Mouse (Mus musculus) C2C12 (cell line): ENCODE data around the gene Creld1. TPM values are rescaled to one million over a fixed set of nuclear protein-coding genes. Genes with fewer than 3 reads are reported as not detected.
A peak's percentile ranks its signal among the peaks of the same experiment; 100 is the strongest.

Source experiments
- H3K27me3 ChIP-seq: one replicate; pipeline ENCODE4 v1.6.1; 2011; ENCODE audit not compliant: control insufficient read depth, insufficient read depth, insufficient read length
- H3K36me3 ChIP-seq: one replicate; pipeline ENCODE4 v1.6.1; 2011; ENCODE audit not compliant: control insufficient read depth, insufficient read depth
- H3K4me3 ChIP-seq: one replicate; pipeline ENCODE4 v1.5.1; 2011; ENCODE audit warnings: mild to moderate bottlenecking, control low read depth; ENCODE audit not compliant: poor library complexity, insufficient read depth, severe bottlenecking
- H3K79me2 ChIP-seq: one replicate; pipeline ENCODE4 v1.6.1; 2011; ENCODE audit not compliant: control insufficient read depth, insufficient read depth
- H3K79me3 ChIP-seq: one replicate; pipeline ENCODE4 v1.6.1; 2011; ENCODE audit warnings: low read depth, control low read depth
- H3ac ChIP-seq: one replicate; pipeline ENCODE3; 2011; ENCODE audit warnings: low read depth; ENCODE audit not compliant: control insufficient read depth, insufficient read length
- CEBPB ChIP-seq: IDR thresholded peaks from one replicate; pipeline ENCODE4 v1.6.1; 2011; ENCODE audit warnings: low read depth, mild to moderate bottlenecking, control low read depth, moderate library complexity
- CTCF ChIP-seq: IDR thresholded peaks from one replicate; pipeline ENCODE4 v1.5.1; 2011; ENCODE audit not compliant: control insufficient read depth, insufficient read depth, insufficient read length
- FOSL1 ChIP-seq: IDR thresholded peaks from one replicate; pipeline ENCODE4 v1.8.0; 2011; ENCODE audit warnings: mild to moderate bottlenecking, low read length; ENCODE audit not compliant: poor library complexity, insufficient read depth, severe bottlenecking
- MAX ChIP-seq: IDR thresholded peaks from one replicate; pipeline ENCODE4 v1.6.1; 2011; ENCODE audit warnings: mild to moderate bottlenecking, control low read depth
- MYOD1 ChIP-seq: IDR thresholded peaks from one replicate; pipeline ENCODE4 v1.6.1; 2011; ENCODE audit warnings: low read depth; ENCODE audit not compliant: control insufficient read depth, insufficient read length
- MYOG ChIP-seq: IDR thresholded peaks from one replicate; pipeline ENCODE4 v1.6.1; 2011; ENCODE audit not compliant: control insufficient read depth, insufficient read length; ENCODE audit errors: extremely low read depth
- USF1 ChIP-seq: IDR thresholded peaks from one replicate; pipeline ENCODE4 v1.6.1; 2011; ENCODE audit warnings: low read depth, mild to moderate bottlenecking, control low read depth, moderate library complexity
- polyA plus RNA-seq: library from polyadenylated mRNA; unstranded; fragments of >200 nt; fragmentation: generic; extraction: Trizol; gene quantifications from one replicate; pipeline ENCODE4 v1.2.1, GENCODE M21; 2012; ENCODE audit warnings: missing spikeins

Creld1 gene
- polyA plus RNA-seq, 1 experiment: 16.4 TPM

DNA sequence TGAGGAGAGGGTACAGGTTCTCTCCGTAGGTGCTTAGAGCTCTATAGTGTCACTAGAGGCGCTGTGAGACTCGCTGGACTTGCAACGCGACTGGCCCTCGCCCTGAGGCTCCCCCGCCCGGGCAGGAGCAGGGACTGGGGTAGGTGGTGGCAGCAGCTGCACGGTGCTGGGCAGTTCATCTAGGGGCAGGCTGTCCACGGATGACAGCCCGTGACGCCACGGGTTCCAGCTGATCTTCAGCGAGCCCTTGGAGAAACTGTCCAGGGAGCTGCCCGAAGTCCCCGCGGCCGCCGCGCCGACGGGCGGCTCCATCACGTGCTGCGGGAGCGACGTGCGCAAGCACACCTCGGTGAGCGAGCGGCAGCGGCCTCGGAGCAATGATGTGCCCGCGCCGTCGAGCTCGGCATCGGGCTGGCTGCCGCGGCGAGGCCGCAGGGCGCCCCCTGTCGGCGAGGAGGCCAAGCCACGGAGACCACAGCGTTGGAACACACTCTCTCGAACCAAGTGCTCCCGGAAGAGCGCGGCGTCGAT, 11.2 kb downstream of the Creld1 start:
- Histone ChIP-seq H3K79me3 (no peaks in the 10 kb centered on the region), H3K36me3 (peaks cover 6% of the 10 kb centered on the region), H3ac (no peak overlapping the region), H3K79me2 (no peaks in the 10 kb centered on the region), H3K27me3 (no peaks in the 10 kb centered on the region), H3K4me3 (no peak overlapping the region)
- TF ChIP-seq MYOG (no peak), CTCF (peak; percentile 37)

DNA sequence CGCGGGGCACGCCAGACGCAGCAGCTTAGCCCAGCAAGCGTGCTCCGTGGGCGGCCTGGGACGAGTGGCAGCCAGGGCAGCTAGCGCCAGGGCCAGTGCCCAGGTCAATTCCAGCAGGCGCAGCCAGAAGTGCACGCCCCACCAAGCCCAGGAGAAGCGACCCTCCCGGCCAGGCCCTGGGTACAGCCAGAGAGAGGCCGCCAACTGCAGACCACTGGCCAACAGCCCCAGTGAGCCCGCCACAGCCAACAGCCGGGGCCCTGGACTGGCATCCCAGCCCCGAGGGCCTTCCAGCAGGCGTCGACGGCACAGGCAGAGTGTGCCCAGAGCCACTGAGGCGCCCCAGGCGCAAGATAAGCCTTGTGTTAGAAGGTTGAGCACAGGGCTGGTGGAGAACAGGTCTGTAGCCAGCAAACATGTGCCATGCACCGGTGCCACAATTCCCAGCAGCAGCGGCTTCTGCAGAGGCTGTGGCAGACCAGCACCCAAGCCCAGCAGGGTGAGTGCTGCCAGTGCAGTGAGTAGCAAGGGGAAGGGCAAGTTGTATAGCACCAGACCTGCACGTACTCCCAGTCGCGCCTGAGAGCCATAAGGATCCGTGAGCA, 12.1 kb downstream of the Creld1 start:
- no peaks in the 10 kb centered on the region for H3K79me2 ChIP-seq
- TF ChIP-seq MAX: no peak
- no peak overlapping the region for H3K4me3 ChIP-seq
- no peaks in the 10 kb centered on the region for H3K79me3 ChIP-seq
- no peaks in the 10 kb centered on the region for H3K27me3 ChIP-seq
- peaks cover under 1% of the 10 kb centered on the region for H3K36me3 ChIP-seq
- H3ac ChIP-seq: no peak overlapping the region

DNA sequence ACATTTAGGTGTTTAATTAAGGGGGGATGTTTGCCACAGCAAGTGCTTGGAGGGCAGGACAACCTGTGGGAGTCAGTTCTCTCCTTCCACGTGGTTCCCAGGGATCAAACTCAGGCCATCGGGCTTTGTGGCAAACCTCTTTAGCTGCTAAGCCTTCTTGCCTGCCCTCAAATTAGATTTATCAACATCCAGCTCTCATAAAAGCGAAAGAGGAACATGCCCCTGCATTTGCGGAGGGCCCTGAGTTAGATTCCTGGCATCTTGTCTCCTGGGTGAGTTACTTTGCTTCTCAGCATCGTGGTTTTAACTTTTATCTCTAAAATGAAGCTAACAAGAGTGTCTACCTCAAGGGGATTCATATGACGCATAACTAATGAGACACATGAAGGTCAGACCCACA, 16.2 kb downstream of the Creld1 start:
- Histone ChIP-seq H3K79me3 (no peaks in the 10 kb centered on the region), H3ac (no peak overlapping the region), H3K27me3 (peaks cover 5% of the 10 kb centered on the region), H3K36me3 (no peaks in the 10 kb centered on the region), H3K79me2 (no peaks in the 10 kb centered on the region), H3K4me3 (no peak overlapping the region)
- TF ChIP-seq FOSL1: no peak
- no peak for TF ChIP-seq MYOD1
- no peak for TF ChIP-seq USF1
- no peak for TF ChIP-seq CTCF
- TF ChIP-seq CEBPB: no peak
- no peak for TF ChIP-seq MAX
- TF ChIP-seq MYOG: no peak

DNA sequence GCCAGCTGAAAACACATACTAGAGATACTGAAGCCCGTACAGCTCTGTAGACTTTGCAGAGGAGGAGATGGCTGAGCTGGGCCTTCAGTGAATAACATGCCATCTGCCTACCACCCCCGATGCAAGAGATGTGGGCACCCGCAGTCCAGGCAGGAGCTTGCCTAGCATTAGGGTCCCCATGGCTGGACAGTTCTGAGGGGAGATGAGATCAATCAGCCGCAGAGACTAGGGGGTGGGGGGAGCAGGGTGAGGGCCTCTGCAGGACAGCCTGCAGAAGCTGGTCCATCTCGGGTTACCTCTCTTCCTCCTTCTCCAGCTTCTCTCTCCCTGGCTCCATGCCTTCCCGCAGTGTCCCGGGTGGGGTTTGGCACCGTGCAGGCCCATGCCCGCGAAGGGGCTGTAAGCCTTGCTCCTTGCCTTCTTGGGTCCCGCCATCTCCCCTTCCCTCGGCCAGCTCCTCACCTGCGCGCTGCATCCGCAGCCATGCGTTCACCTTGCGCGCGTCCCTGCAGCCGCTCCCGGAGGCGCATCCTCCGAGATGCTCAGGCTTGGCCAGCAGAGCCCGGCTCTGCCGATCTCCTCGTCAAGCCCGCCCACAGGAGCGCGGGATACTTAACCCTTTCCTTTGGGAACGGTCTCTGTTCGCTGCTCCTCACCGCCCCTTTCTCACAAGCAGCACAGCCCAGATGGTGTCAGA, 18.4 kb downstream of the Creld1 start, which contains the start of gene Prrt3:
TSS of gene Prrt3 (minus strand) at position 544 of the 697 bp plus-strand sequence.
- Histone ChIP-seq H3K4me3 (no peak within 1 kb of the TSS), H3ac (no peak within 1 kb of the TSS), H3K79me2 (no peaks in the 10 kb centered on the region), H3K36me3 (no peaks in the 10 kb centered on the region), H3K27me3 (peaks cover 5% of the 10 kb centered on the region), H3K79me3 (no peaks in the 10 kb centered on the region)
- no peak for TF ChIP-seq USF1
- TF ChIP-seq CTCF: no peak
- no peak for TF ChIP-seq MYOG
- no peak for TF ChIP-seq CEBPB
- no peak for TF ChIP-seq MAX
- TF ChIP-seq FOSL1: no peak
- TF ChIP-seq MYOD1: no peak

DNA sequence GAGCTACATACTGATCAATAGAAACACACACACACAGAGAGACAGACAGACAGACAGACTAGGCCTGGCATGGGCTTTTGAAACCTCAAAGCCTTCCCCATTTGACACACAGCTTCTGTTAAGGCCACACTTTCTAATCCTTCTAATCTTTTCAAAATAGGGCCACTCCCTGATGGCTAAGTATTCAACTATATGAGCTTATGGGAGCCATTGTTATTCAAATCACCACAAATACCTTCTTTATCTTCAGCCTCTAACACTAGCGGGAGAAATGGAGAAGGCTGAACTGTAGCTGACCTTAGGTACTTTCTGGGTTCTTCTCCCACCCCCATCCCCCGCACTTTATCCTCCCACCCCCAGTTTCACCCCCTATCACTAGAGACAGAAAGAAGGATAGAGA, 19.7 kb downstream of the Creld1 start:
- H3ac ChIP-seq: no peak overlapping the region
- peaks cover 5% of the 10 kb centered on the region for H3K27me3 ChIP-seq
- TF ChIP-seq MAX (no peak), USF1 (no peak), CTCF (no peak), FOSL1 (no peak), CEBPB (no peak), MYOD1 (no peak), MYOG (no peak)
- no peaks in the 10 kb centered on the region for H3K36me3 ChIP-seq
- no peaks in the 10 kb centered on the region for H3K79me2 ChIP-seq
- no peaks in the 10 kb centered on the region for H3K79me3 ChIP-seq
- H3K4me3 ChIP-seq: no peak overlapping the region

DNA sequence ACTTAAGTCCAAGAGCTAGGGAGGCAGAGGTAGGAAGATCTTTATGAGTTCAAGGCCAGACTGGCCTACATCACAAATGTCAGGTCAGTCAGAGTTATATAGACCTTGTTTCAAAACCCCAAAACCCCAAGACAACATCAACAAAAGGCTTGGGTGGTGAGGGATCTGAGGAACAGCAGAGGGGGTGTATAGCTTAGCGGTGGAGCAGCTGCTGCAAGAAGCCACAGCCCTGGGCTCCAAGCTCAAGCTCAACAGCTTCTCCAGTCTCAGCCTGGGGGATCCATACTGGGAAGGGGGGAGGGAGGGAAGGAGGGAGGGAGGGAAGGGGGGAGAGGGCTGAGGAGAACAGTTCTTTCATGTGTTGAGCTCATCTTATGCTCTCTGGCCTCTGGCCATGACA, 22.6 kb downstream of the Creld1 start:
- Histone ChIP-seq H3K36me3 (no peaks in the 10 kb centered on the region), H3K79me3 (no peaks in the 10 kb centered on the region), H3K4me3 (no peak overlapping the region), H3K27me3 (peaks cover 5% of the 10 kb centered on the region), H3ac (no peak overlapping the region), H3K79me2 (no peaks in the 10 kb centered on the region)
- TF ChIP-seq MYOD1 (no peak), MAX (no peak), CEBPB (no peak), MYOG (no peak), CTCF (no peak), USF1 (no peak), FOSL1 (no peak)
